In the genomic region with DNA sequence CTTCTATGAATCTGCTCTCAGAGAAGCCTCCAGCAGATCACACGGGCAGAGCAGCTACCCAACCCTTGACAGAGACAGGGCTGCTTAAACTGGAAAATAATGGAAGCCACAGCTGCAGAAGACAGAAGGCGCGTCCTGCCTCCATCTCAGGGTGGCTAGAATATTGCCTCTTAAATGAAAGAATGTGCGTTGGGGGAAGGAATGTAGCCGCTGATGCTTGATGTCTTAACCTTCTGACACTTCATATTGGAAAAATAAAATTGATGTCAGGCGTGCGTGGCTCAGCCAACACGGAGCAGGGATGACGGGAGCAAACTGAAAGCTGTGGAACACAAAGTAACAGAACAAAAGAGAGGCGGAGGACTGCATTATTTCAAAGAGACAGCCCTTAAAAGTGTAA, we compare ENCODE assay signal across 10 mouse cellular contexts.
DNase-seq lines count a peak whose midpoint lies in the region; ATAC-seq and TF ChIP-seq lines count a peak whose summit lies in the region.
"Had no signal": no experiment of that assay in that cellular context is flagged by ENCODE, and none has a peak within 500 bp of the region (broad histone marks: within the 10 kb centered on the region; RNA-seq: fewer than 3 reads in every experiment).

No protein-coding gene starts in this region.

- ATAC-seq in embryonic facial prominence, embryonic 14.5 days (ENCODE audit: low read depth): no peak
- 0 out of 2 replicates have a peak, but pooled peaks have one; percentile 35 for ATAC-seq in hindbrain, postnatal 0 days
- ATAC-seq in neural tube, embryonic 14.5 days (ENCODE audit: low read depth): peak; percentile 71; the same call in 1 of the 2 replicates
- no peak for ATAC-seq in erythroid progenitor cell, adult 5-6 weeks (replicated peaks; ENCODE audit: low FRiP score, poor library complexity, severe bottlenecking)

- H3K4me2 ChIP-seq in embryonic facial prominence, embryonic 14.5 days (ENCODE audit: low read depth, low read length): peak overlapping the region; percentile 48
- peak overlapping the region; percentile 14; the same call in 1 of the 2 replicates for H3K4me2 ChIP-seq in hindbrain, postnatal 0 days (ENCODE audit: low read depth, low read length)
- peak overlapping the region; percentile 40; the same call in 1 of the 2 replicates for H3K4me2 ChIP-seq in neural tube, embryonic 14.5 days (ENCODE audit: low read depth, low read length)

- 57% methylated on average over 10 of the region's 10 CpGs for WGBS in kidney, adult 2 months
- 20% methylated on average over 10 of the region's 10 CpGs for WGBS in embryonic facial prominence, embryonic 14.5 days
- WGBS in hindbrain, postnatal 0 days: 32% methylated on average over 10 of the region's 10 CpGs
- WGBS in neural tube, embryonic 14.5 days: 10% methylated on average over 10 of the region's 10 CpGs

- H3K27me3 ChIP-seq in kidney, adult 2 months (replicated peaks; ENCODE audit: control insufficient read depth, insufficient read depth, low read length): 0 out of 2 replicates have a peak, but pooled peaks cover 1% of the 10 kb centered on the region
- no peaks in the 10 kb centered on the region for H3K27me3 ChIP-seq in embryonic facial prominence, embryonic 14.5 days (replicated peaks; ENCODE audit: control insufficient read depth, insufficient read depth, low read length)
- H3K27me3 ChIP-seq in hindbrain, postnatal 0 days (ENCODE audit: insufficient read depth, low read length): no peaks in the 10 kb centered on the region
- H3K27me3 ChIP-seq in neural tube, embryonic 14.5 days (ENCODE audit: control insufficient read depth, insufficient read depth, low read length): no peaks in the 10 kb centered on the region

- H3K36me3 ChIP-seq in kidney, adult 2 months (ENCODE audit: control insufficient read depth, insufficient read depth, low read length): no peaks in the 10 kb centered on the region
- H3K36me3 ChIP-seq in embryonic facial prominence, embryonic 14.5 days (ENCODE audit: control insufficient read depth, insufficient read depth, low read length): no peaks in the 10 kb centered on the region
- no peaks in the 10 kb centered on the region for H3K36me3 ChIP-seq in hindbrain, postnatal 0 days (ENCODE audit: insufficient read depth, low read length)
- no peaks in the 10 kb centered on the region for H3K36me3 ChIP-seq in neural tube, embryonic 14.5 days (ENCODE audit: control insufficient read depth, insufficient read depth, low read length)

- no peak for TF ChIP-seq POLR2A in kidney, adult 2 months (IDR thresholded peaks at IDR 0.05; ENCODE audit: low read depth, low read length)

- H3K4me3 ChIP-seq in kidney, adult 2 months (ENCODE audit: insufficient read depth, low read depth, low read length): no peak overlapping the region
- H3K4me3 ChIP-seq in embryonic facial prominence, embryonic 14.5 days (ENCODE audit: low read depth, low read length): peak overlapping the region; percentile 15; the same call in 1 of the 2 replicates
- H3K4me3 ChIP-seq in hindbrain, postnatal 0 days (ENCODE audit: low read length): no peak overlapping the region
- H3K4me3 ChIP-seq in neural tube, embryonic 14.5 days (ENCODE audit: low read depth, low read length): no peak overlapping the region

- DNase-seq in kidney, postnatal 14 days: peak; percentile 34
- no peak for DNase-seq in kidney, adult 2 months
- peak; percentile 41 for DNase-seq in embryonic facial prominence, embryonic 14.5 days (ENCODE audit: low spot score)
- DNase-seq in hindbrain, postnatal 0 days (ENCODE audit: low spot score): peak; percentile 17
- no peak for DNase-seq in adrenal gland, adult 8-10 months
- no peak for DNase-seq in left cerebral cortex, adult 18-20 months (ENCODE audit: low spot score in 2 of 2)
- DNase-seq: adrenal gland, postnatal 36 days; heart, postnatal 14 days had no signal

- H3K9ac ChIP-seq in embryonic facial prominence, embryonic 14.5 days (ENCODE audit: low read depth, low read length): peak overlapping the region; percentile 48
- no peak overlapping the region for H3K9ac ChIP-seq in hindbrain, postnatal 0 days (replicated peaks; ENCODE audit: low read length)
- peak overlapping the region; percentile 46; the same call in 1 of the 2 replicates for H3K9ac ChIP-seq in neural tube, embryonic 14.5 days (replicated peaks; ENCODE audit: low read depth, low read length)

- H3K9me3 ChIP-seq in embryonic facial prominence, embryonic 14.5 days (ENCODE audit: control insufficient read depth, low read length): no peaks in the 10 kb centered on the region
- no peaks in the 10 kb centered on the region for H3K9me3 ChIP-seq in hindbrain, postnatal 0 days (ENCODE audit: low read length)
- no peaks in the 10 kb centered on the region for H3K9me3 ChIP-seq in neural tube, embryonic 14.5 days (ENCODE audit: control insufficient read depth, low read length)

- no peak for TF ChIP-seq CTCF in kidney, adult 2 months (conservative IDR thresholded peaks at IDR 0.05; ENCODE audit: insufficient read depth, insufficient read length, low read depth, low read length)
- TF ChIP-seq CTCF in hindbrain, postnatal 0 days (IDR thresholded peaks at IDR 0.05; ENCODE audit: low read depth): no peak

- H3K27ac ChIP-seq in kidney, adult 2 months (ENCODE audit: insufficient read depth, low read depth, low read length): no peak overlapping the region
- no peak overlapping the region for H3K27ac ChIP-seq in embryonic facial prominence, embryonic 14.5 days (replicated peaks; ENCODE audit: low read depth, low read length)
- H3K27ac ChIP-seq in hindbrain, postnatal 0 days: peak overlapping the region; percentile 11; the same call in 1 of the 2 replicates
- H3K27ac ChIP-seq in neural tube, embryonic 14.5 days (ENCODE audit: low read depth, low read length): peak overlapping the region; percentile 60

- H3K4me1 ChIP-seq in kidney, adult 2 months (ENCODE audit: control insufficient read depth, insufficient read depth, low read length): 0 out of 2 replicates have a peak, but pooled peaks cover 1% of the 10 kb centered on the region
- H3K4me1 ChIP-seq in embryonic facial prominence, embryonic 14.5 days (ENCODE audit: control insufficient read depth, insufficient read depth, low read length): 0 out of 2 replicates have a peak, but pooled peaks cover 3% of the 10 kb centered on the region
- H3K4me1 ChIP-seq in hindbrain, postnatal 0 days (ENCODE audit: insufficient read depth, low read length): no peaks in the 10 kb centered on the region
- H3K4me1 ChIP-seq in neural tube, embryonic 14.5 days (ENCODE audit: control insufficient read depth, insufficient read depth, low read length): peaks cover 6% of the 10 kb centered on the region; the same call in 1 of the 2 replicates

Comparison
In these comparisons a context has a peak if more than half of its experiments do, and no peak if none do; other contexts are left out.
1. DNase-seq: peak in kidney, postnatal 14 days (single experiment), embryonic facial prominence, embryonic 14.5 days (single experiment) and hindbrain, postnatal 0 days (single experiment); none in kidney, adult 2 months (single experiment), adrenal gland, adult 8-10 months (single experiment) and left cerebral cortex, adult 18-20 months (0 of 2).
2. H3K27ac ChIP-seq: peak in hindbrain, postnatal 0 days (single experiment) and neural tube, embryonic 14.5 days (single experiment); none in kidney, adult 2 months (single experiment) and embryonic facial prominence, embryonic 14.5 days (single experiment).
3. ATAC-seq: peak in hindbrain, postnatal 0 days (single experiment) and neural tube, embryonic 14.5 days (single experiment); none in embryonic facial prominence, embryonic 14.5 days (single experiment) and erythroid progenitor cell, adult 5-6 weeks (single experiment).
4. Peak in every context shown above with its lines, with median percentiles within 50 percentile points of each other: H3K4me2 ChIP-seq.